Mouse (Mus musculus): ENCODE results near the gene Nmrk2. TPM values are rescaled to one million over a fixed set of nuclear protein-coding genes. Genes with fewer than 3 reads are reported as not detected.

The Nmrk2 gene
- polyA plus RNA-seq (2017; shearing (Covaris generic)), result 0.28 TPM

GRCm38 (mm10) chr10:81201807-81202758 is at the start of gene Nmrk2:
TSS of gene Nmrk2 (minus strand) at chr10:81202051.

GRCm38 (mm10) chr10:81232580-81233225 is 30.9 kb upstream of the Nmrk2 start, which contains the start of gene Zfr2:
TSS of gene Zfr2 (plus strand) at chr10:81233155.

GRCm38 (mm10) chr10:81230438-81231332 is 28.8 kb upstream of the Nmrk2 start, which contains the start of gene Atcay:
TSS of gene Atcay (minus strand) at chr10:81230833.

DNA sequence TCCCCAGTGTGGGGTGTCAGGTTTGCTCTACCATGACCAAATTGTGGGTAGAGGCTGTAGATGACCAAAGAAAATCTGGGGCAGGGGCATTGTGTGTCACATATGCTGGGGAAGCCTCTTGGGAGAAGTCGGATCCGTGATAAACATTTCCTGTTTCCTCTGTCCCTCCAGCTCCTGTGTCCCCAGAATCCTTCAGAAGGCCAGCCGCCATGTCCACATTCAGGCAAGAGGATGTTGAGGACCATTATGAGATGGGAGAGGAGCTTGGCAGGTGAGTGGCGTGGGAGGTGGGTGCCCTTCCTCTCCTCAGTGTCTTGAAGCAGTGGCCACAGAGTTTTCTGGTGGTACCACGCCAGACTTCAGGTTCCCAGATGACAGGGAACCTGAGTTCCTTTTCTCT is 18.0 kb downstream of the Nmrk2 start, which contains the start of gene 4930442H23Rik:
4930442H23Rik (minus strand) TSS at position 45 of the 400 bp plus-strand sequence.

GRCm38 (mm10) chr10:81182336-81183333 is 19.2 kb downstream of the Nmrk2 start, which contains the start of gene Dapk3:
TSS of gene Dapk3 (plus strand) at chr10:81183005.

DNA sequence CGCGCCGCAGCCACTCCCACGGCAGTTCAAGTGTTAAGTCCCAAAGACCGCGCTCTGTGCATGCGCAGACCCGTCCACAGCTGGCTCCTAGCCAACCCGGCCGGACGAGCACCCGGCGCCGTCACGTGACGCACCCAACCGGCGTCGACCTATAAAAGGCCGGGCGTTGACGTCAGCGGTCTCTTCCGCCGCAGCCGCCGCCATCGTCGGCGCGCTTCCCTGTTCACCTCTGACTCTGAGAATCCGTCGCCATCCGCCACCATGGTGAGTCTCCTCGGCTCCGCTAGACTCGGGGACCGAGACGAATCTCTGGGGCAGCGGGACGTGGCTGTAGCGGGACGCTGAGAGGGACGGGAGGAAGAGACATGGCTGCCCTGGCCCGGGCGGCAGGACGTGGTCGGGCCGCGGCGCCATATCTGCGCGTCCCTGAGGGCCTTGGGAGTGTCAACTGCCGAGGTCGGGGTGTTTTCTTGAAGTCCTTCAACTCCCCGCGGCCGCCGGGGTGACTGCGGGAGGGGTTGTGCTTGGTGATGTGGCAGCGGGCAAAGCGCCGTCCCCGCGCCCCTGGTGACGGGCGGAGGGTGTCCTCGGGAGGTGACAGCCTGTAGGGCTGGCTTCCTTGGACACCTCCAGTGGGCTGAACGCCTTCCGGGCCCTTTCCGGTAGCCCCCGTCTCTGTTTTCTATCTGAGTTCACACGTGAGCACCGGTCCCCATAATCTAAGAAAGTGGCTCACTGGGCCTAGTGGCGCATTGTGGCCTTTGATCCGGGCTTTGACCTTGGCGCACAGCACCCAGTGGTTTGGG is 25.2 kb downstream of the Nmrk2 start, which contains the start of gene Eef2:
Eef2 (plus strand) TSS at position 166 of the 806 bp plus-strand sequence.

DNA sequence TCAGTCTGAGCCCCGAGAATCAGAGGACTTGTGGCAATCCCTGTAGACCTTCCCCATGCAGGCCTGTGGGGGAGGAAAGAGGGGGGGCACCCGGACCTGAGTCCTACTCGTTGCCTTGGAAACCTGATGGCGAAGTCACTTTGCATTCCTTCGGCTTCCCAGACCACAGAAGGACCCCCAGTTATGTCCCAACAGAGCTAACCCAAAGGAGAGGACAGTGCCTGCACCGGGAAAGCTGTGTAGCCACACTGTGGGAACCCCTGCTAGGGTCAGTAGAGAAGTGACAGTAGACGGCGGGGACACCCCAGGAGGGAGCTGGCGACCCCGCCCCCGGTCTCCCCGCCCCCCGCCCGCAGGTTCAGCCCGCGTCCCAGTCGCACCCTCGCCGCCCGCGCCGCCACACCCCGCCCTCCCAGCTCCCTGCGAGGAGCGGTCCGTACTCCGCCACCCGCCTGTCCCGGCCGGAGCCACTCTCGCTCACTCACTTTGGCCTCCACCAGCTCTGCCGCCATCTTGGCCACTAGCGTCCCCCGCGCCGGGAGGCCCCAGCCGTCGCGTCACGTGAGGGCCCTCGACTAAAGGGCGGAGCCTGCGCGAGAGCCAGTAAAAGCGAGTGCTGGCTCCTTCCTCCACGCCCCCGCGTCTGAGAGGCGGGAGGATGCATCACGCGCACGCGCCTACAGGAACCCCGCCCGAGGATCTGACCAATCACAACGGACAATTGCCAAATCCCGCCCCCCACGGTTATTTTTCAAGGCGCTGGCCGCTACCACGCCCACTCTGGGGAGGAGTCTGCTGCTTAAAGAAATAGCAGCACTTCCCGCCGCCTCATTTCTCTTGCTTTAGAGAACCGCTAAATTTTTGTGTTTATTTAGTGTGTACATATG is 34.4 kb downstream of the Nmrk2 start, which contains the start of gene Pias4:
Pias4 (minus strand) TSS at position 724 of the 887 bp plus-strand sequence.

Other genes starting within 250 kb of the Nmrk2 start
- gene Gng7, start 187.1 kb downstream of the Nmrk2 start, polyA plus RNA-seq (2017; shearing (Covaris generic)), result 0.23 TPM
- 0.13 TPM for gene Diras1, start 176.4 kb downstream of the Nmrk2 start, polyA plus RNA-seq (2017; shearing (Covaris generic))
- gene Slc39a3, start 164.6 kb downstream of the Nmrk2 start, polyA plus RNA-seq (2017; shearing (Covaris generic)), result 22.2 TPM
- 105 TPM for gene Sgta, start 141.9 kb downstream of the Nmrk2 start, polyA plus RNA-seq (2017; shearing (Covaris generic))
- gene Thop1, start 132.0 kb downstream of the Nmrk2 start, polyA plus RNA-seq (2017; shearing (Covaris generic)), result 10.9 TPM
- gene Creb3l3, start 103.2 kb downstream of the Nmrk2 start, polyA plus RNA-seq (2017; shearing (Covaris generic)), result 0.28 TPM
- gene Map2k2, start 96.1 kb downstream of the Nmrk2 start, polyA plus RNA-seq (2017; shearing (Covaris generic)), result 177 TPM
- gene Zbtb7a, start 66.8 kb downstream of the Nmrk2 start, polyA plus RNA-seq (2017; shearing (Covaris generic)), result 79.4 TPM
- gene Pias4, start 34.1 kb downstream of the Nmrk2 start, polyA plus RNA-seq (2017; shearing (Covaris generic)), result 57.9 TPM
- gene Eef2, start 25.4 kb downstream of the Nmrk2 start, polyA plus RNA-seq (2017; shearing (Covaris generic)), result 670 TPM
- 96.8 TPM for gene Dapk3, start 19.0 kb downstream of the Nmrk2 start, polyA plus RNA-seq (2017; shearing (Covaris generic))
- gene 4930442H23Rik, start 18.2 kb downstream of the Nmrk2 start, polyA plus RNA-seq (2017; shearing (Covaris generic)), result not detected
- gene Atcay, start 28.8 kb upstream of the Nmrk2 start, polyA plus RNA-seq (2017; shearing (Covaris generic)), result 3.4 TPM
- 5.4 TPM for gene Zfr2, start 31.1 kb upstream of the Nmrk2 start, polyA plus RNA-seq (2017; shearing (Covaris generic))
- gene Matk, start 50.9 kb upstream of the Nmrk2 start, polyA plus RNA-seq (2017; shearing (Covaris generic)), result 88.9 TPM
- gene Mrpl54, start 64.9 kb upstream of the Nmrk2 start, polyA plus RNA-seq (2017; shearing (Covaris generic)), result 106 TPM
- 46.1 TPM for gene Apba3, start 64.9 kb upstream of the Nmrk2 start, polyA plus RNA-seq (2017; shearing (Covaris generic))
- 17.2 TPM for gene Tjp3, start 89.5 kb upstream of the Nmrk2 start, polyA plus RNA-seq (2017; shearing (Covaris generic))
- gene Pip5k1c, start 90.9 kb upstream of the Nmrk2 start, polyA plus RNA-seq (2017; shearing (Covaris generic)), result 104 TPM
- gene Cactin, start 119.1 kb upstream of the Nmrk2 start, polyA plus RNA-seq (2017; shearing (Covaris generic)), result 70.5 TPM
- gene Tbxa2r, start 126.7 kb upstream of the Nmrk2 start, polyA plus RNA-seq (2017; shearing (Covaris generic)), result 73.4 TPM
- 0.24 TPM for gene Gipc3, start 141.2 kb upstream of the Nmrk2 start, polyA plus RNA-seq (2017; shearing (Covaris generic))
- 42.7 TPM for gene Hmg20b, start 148.4 kb upstream of the Nmrk2 start, polyA plus RNA-seq (2017; shearing (Covaris generic))
- 6.1 TPM for gene Mfsd12, start 155.4 kb upstream of the Nmrk2 start, polyA plus RNA-seq (2017; shearing (Covaris generic))
- 3.2 TPM for gene 4930404N11Rik, start 163.8 kb upstream of the Nmrk2 start, polyA plus RNA-seq (2017; shearing (Covaris generic))
- gene Fzr1, start 176.5 kb upstream of the Nmrk2 start, polyA plus RNA-seq (2017; shearing (Covaris generic)), result 65.5 TPM
- gene Dohh, start 182.4 kb upstream of the Nmrk2 start, polyA plus RNA-seq (2017; shearing (Covaris generic)), result 44.3 TPM
- gene Gm48551, start 182.4 kb upstream of the Nmrk2 start, polyA plus RNA-seq (2017; shearing (Covaris generic)), result 5.8 TPM
- gene Gm48552, start 187.0 kb upstream of the Nmrk2 start, polyA plus RNA-seq (2017; shearing (Covaris generic)), result 0.75 TPM
- gene Smim24, start 191.0 kb upstream of the Nmrk2 start, polyA plus RNA-seq (2017; shearing (Covaris generic)), result 6.1 TPM

Data from CD4-positive, CD25-positive, alpha-beta regulatory T cell (primary cell).